Mouse (Mus musculus): ENCODE results near the gene Npcd.

DNA sequence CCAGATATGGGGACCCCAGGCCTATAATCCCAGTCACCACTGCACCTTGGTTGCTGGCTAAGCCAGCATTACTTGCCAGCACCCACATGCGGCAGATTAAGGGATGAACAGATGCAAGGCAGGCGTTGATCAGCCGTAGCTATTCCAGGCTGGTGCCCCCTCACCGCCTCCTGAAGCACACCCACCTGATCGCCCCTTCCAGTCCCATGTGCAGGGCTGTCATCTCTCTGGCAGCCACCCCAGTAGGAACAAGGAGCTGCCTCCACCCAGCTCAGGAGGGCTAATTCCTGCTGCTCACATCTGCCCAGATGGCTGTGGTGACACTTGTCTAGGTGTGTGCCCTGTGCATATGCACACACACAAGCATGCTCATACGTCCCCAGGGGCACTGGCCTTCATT, 73.1 kb downstream of the Npcd start:
- no peak for TF ChIP-seq USF1 (IDR thresholded peaks at IDR 0.05; ENCODE audit: low read depth)
- no peak for TF ChIP-seq MAX (IDR thresholded peaks at IDR 0.05; ENCODE audit: low read depth)
- peak in 1 of 3 experiments; percentile 9 for TF ChIP-seq MYOD1 (IDR thresholded peaks at IDR 0.05; ENCODE audit: control insufficient read depth in 1 of 3, insufficient read length in 2 of 3, low read depth in 2 of 3)
- no peak for TF ChIP-seq SRF (IDR thresholded peaks at IDR 0.05; ENCODE audit: control insufficient read depth, insufficient read length, low read depth)
- TF ChIP-seq E2F4 (IDR thresholded peaks at IDR 0.05; ENCODE audit: insufficient read depth) = no peak
- no peak for TF ChIP-seq POLR2A (IDR thresholded peaks at IDR 0.05; ENCODE audit: insufficient read length, low read depth)
- no peak for TF ChIP-seq POLR2AphosphoS2 (IDR thresholded peaks at IDR 0.05; ENCODE audit: insufficient read length, low read depth)
- no peak for TF ChIP-seq TCF3 (IDR thresholded peaks at IDR 0.05; ENCODE audit: insufficient read length, low read depth)

Data from myocyte (in vitro differentiated cells).